Mouse (Mus musculus): ENCODE measurements around the gene Frmd3. TPM values are rescaled to one million over a fixed set of nuclear protein-coding genes. Genes with fewer than 3 reads are reported as not detected.
"Not testable (repeated sequence)": the region's sequence is repeated elsewhere in the genome, so short reads cannot be mapped to it uniquely, and the experiment has no call there.

Gene Frmd3
- polyA plus RNA-seq, 1 experiment from 2014 or later: 0.07 TPM

DNA sequence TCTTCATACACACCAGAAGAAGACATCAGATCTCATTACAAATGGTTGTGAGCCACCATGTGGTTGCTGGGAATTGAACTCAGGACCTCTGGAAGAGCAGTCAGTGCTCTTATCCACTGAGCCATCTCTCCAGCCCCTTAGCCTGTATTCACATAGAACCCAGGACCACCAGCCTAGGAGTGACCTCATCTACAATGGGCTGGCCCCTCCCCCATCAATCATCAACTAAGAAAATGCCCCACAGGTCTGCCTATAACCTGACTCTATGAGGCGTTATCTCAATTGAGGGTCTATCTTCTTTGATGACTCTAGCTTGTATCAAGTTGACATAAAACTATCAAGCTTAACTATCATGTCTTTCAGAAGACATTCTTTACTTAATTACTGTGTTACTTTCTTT lies 208.5 kb downstream of the Frmd3 start:
- H3K4me3 ChIP-seq (replicated peaks); H3K9ac ChIP-seq; DNase-seq; H3K27ac ChIP-seq; H3K4me1 ChIP-seq (replicated peaks); H3K4me2 ChIP-seq; ATAC-seq (ENCODE audit: low read depth); H3K36me3 ChIP-seq; H3K27me3 ChIP-seq; H3K9me3 ChIP-seq (replicated peaks): not testable (repeated sequence)
- WGBS (ENCODE audit: insufficient replicate concordance): 58% methylated on average over 1 of the region's 1 CpGs

DNA sequence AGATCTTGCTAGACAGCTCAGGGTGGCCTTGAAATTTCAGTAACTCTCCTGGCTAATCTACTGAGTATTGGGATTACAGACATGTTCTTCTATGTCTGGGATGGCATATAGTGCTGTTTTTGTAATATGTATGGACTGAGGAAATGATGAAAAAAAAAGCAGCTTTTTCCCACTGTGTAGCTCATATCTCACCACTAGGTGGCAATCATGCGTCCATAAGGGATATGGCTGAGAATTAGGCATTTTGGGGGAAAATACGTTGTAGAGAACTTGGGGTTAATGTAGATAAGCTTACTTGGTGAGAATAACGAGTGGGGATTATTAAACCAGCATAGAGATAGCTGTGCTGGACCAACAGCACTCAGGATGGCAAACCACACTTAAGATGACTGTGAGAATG lies 209.1 kb downstream of the Frmd3 start:
- WGBS (ENCODE audit: insufficient replicate concordance): 16% methylated on average over 3 of the region's 3 CpGs
- Histone ChIP-seq H3K4me2 (no peak overlapping the region), H3K36me3 (no peaks in the 10 kb centered on the region), H3K9ac (no peak overlapping the region), H3K27ac (no peak overlapping the region), H3K27me3 (no peaks in the 10 kb centered on the region), H3K4me1 (replicated peaks) (no peaks in the 10 kb centered on the region), H3K4me3 (replicated peaks) (no peak overlapping the region), H3K9me3 (replicated peaks) (no peaks in the 10 kb centered on the region)
- no peak for DNase-seq
- ATAC-seq (ENCODE audit: low read depth): no peak

DNA sequence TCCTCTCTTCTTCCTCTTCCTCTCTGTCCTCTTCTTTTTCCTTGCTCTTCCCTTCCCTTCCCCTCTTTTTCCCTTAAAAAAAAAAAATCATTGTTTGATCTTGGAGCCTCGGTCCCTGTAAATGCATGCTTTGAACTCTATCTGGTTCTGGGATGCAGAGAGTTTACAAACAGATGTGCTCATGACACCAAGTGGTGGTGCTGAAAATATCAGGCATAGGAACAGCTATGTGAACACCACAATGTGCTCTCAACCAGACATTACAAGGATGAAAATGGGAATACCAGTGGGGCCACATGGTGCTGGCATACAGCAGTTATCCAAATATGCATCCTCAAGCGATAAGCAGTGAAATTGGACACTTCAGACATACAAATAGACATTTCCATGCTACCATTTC lies 211.0 kb downstream of the Frmd3 start:
- no peak for DNase-seq
- 63% methylated on average over 2 of the region's 2 CpGs for WGBS (ENCODE audit: insufficient replicate concordance)
- Histone ChIP-seq H3K4me1 (replicated peaks) (no peaks in the 10 kb centered on the region), H3K9ac (no peak overlapping the region), H3K4me3 (replicated peaks) (no peak overlapping the region), H3K4me2 (no peak overlapping the region), H3K27me3 (no peaks in the 10 kb centered on the region), H3K36me3 (no peaks in the 10 kb centered on the region), H3K27ac (no peak overlapping the region), H3K9me3 (replicated peaks) (no peaks in the 10 kb centered on the region)
- no peak for ATAC-seq (ENCODE audit: low read depth)

DNA sequence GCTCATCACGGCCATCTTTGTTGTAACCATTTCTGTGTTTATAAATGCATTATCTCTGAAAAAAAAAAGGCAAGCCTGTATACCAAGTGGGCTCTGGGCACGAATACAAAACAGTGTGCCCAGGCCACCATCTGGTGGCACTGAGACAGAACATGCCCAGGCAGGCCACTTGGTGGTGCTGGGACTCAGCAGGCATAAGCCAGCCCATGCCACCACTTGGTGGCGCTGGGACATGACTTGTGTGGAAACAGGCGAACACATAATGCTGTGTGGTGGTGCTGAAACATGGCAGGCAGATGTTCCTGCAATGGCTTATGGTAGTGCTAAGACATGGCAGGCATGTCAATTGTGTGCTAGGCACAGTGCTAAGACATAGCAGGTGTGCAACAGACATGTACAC lies 217.8 kb downstream of the Frmd3 start:
- no peak overlapping the region for H3K9ac ChIP-seq
- H3K36me3 ChIP-seq: no peaks in the 10 kb centered on the region
- no peak overlapping the region for H3K4me3 ChIP-seq (replicated peaks)
- H3K27ac ChIP-seq: no peak overlapping the region
- ATAC-seq (ENCODE audit: low read depth): 0 out of 2 replicates have a peak, but pooled peaks have one; percentile 10
- H3K27me3 ChIP-seq: no peaks in the 10 kb centered on the region
- no peaks in the 10 kb centered on the region for H3K9me3 ChIP-seq (replicated peaks)
- no peak overlapping the region for H3K4me2 ChIP-seq
- no peak for DNase-seq
- H3K4me1 ChIP-seq (replicated peaks): no peaks in the 10 kb centered on the region
- 51% methylated on average over 4 of the region's 4 CpGs for WGBS (ENCODE audit: insufficient replicate concordance)

DNA sequence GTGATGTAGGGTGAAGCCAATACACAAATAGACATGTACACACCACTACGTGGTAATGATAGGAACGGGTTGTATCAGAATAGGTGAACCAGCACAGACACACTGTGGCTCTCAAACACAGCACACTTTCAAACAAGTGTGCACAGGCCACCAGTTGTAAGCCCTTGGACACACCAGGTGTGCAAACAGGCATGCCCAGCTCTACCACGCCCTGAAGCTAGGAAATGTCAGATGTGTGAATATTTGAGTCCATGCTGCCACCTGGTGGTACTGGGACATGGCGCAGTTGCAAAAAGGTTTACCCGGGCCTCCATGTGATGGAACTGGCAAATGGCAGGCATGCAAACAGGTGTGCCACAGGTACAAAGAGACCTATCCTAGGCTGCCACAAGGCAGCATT lies 218.2 kb downstream of the Frmd3 start:
- Histone ChIP-seq H3K9ac (no peak overlapping the region), H3K27me3 (no peaks in the 10 kb centered on the region), H3K9me3 (replicated peaks) (no peaks in the 10 kb centered on the region), H3K4me2 (no peak overlapping the region), H3K4me3 (replicated peaks) (no peak overlapping the region), H3K36me3 (no peaks in the 10 kb centered on the region), H3K4me1 (replicated peaks) (no peaks in the 10 kb centered on the region), H3K27ac (no peak overlapping the region)
- DNase-seq: peak; percentile 11
- peak; percentile 12; the same call in 1 of the 2 replicates for ATAC-seq (ENCODE audit: low read depth)
- 62% methylated on average over 5 of the region's 5 CpGs for WGBS (ENCODE audit: insufficient replicate concordance)

DNA sequence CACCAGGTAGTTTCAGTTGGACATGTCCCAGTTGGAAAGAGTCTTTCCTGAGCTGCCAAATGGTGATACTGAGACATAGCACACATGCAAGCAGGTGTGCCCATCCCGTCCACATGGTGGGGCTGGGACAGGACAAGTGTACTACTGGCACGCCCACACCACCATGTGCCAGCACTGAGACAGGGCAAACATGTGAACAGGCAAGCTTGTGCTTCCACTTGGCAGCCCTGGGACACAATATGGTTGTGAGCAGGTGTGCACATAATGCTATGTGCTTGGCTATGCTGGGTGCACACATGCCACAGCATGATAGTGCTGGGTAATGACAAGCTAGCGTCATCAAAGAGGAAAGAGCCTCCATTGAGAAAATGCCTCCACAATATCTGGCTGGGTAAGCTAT lies 220.3 kb downstream of the Frmd3 start:
- ATAC-seq (ENCODE audit: low read depth): no peak

DNA sequence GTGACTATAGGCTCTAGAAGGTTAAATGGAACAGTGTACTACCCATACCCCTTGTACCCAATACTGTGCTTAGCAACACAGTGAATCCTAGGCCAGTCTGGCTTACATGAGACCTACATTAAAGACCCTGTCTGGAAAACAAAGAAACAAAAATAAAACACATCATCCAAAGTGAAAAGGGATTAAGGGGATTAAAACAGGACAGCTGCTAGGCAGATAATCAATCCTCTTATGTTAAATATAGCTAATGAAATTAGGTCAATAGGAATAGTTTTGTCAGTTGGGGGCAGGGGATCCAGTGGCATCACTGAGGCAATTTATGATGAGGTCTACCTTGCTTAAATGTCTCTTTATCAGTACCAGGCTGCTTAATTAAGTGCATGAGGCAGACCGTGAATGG lies 228.9 kb downstream of the Frmd3 start, which contains the start of gene Kdm4c:
Kdm4c (plus strand) TSS at position 322 of the 400 bp plus-strand sequence.
- no peak for DNase-seq
- H3K4me3 ChIP-seq (replicated peaks): no peak within 1 kb of the TSS
- no peak within 1 kb of the TSS for H3K27ac ChIP-seq
- H3K27me3 ChIP-seq: no peaks in the 10 kb centered on the region
- 87% methylated on average over 1 of the region's 1 CpGs for WGBS (ENCODE audit: insufficient replicate concordance)
- no peaks in the 10 kb centered on the region for H3K4me1 ChIP-seq (replicated peaks)
- no peak for ATAC-seq (ENCODE audit: low read depth)
- no peaks in the 10 kb centered on the region for H3K36me3 ChIP-seq
- H3K9me3 ChIP-seq (replicated peaks): no peaks in the 10 kb centered on the region
- H3K4me2 ChIP-seq: no peak within 1 kb of the TSS
- no peak within 1 kb of the TSS for H3K9ac ChIP-seq

More for the DNA sequence above, 220.3 kb downstream of the Frmd3 start:
- H3K36me3 ChIP-seq: no peaks in the 10 kb centered on the region
- H3K4me2 ChIP-seq: no peak overlapping the region
- 66% methylated on average over 3 of the region's 3 CpGs for WGBS (ENCODE audit: insufficient replicate concordance)
- H3K9me3 ChIP-seq (replicated peaks): no peaks in the 10 kb centered on the region
- no peaks in the 10 kb centered on the region for H3K27me3 ChIP-seq
- H3K27ac ChIP-seq: no peak overlapping the region
- no peaks in the 10 kb centered on the region for H3K4me1 ChIP-seq (replicated peaks)
- DNase-seq: no peak
- no peak overlapping the region for H3K4me3 ChIP-seq (replicated peaks)
- H3K9ac ChIP-seq: no peak overlapping the region

Other genes starting within 250 kb of the Frmd3 start
- not detected in 2 replicates for gene Rasef, start 222.4 kb upstream of the Frmd3 start, polyA plus RNA-seq (2015; fragmentation: Nextera tagmentation; extraction: Ambion mirVana)
- gene Gm11758, start 137.2 kb upstream of the Frmd3 start, polyA plus RNA-seq (2015; fragmentation: Nextera tagmentation; extraction: Ambion mirVana): not detected in 2 replicates
- not detected in 2 replicates for gene Gm11757, start 122.3 kb upstream of the Frmd3 start, polyA plus RNA-seq (2015; fragmentation: Nextera tagmentation; extraction: Ambion mirVana)
- not detected in 2 replicates for gene Gm13871, start 107.5 kb upstream of the Frmd3 start, polyA plus RNA-seq (2015; fragmentation: Nextera tagmentation; extraction: Ambion mirVana)
- gene Gm11756, start 92.7 kb upstream of the Frmd3 start, polyA plus RNA-seq (2015; fragmentation: Nextera tagmentation; extraction: Ambion mirVana): not detected in 2 replicates
- 0.12 TPM in 1 of 2 replicates, not detected in the other for gene 2310002L09Rik, start 62.6 kb upstream of the Frmd3 start, polyA plus RNA-seq (2015; fragmentation: Nextera tagmentation; extraction: Ambion mirVana)
- gene Kdm4c, start 229.1 kb downstream of the Frmd3 start, polyA plus RNA-seq (2015; fragmentation: Nextera tagmentation; extraction: Ambion mirVana): 4.3 and 5.3 TPM in 2 replicates

All from liver, embryonic 13.5 days (tissue).